Mouse (Mus musculus) cerebellum, adult (tissue): ENCODE data around the gene Cox7a2.
A peak's percentile ranks its signal among the peaks of the same experiment; 100 is the strongest.

Source experiments
- ATAC-seq: cut with Nextera tagmentation; 2 replicates; pipeline ENCODE4 v1.9.2; 2017; ENCODE audit warnings: mild to moderate bottlenecking, moderate library complexity, mixed read lengths; ENCODE audit not compliant: insufficient number of reproducible peaks, low FRiP score, low TSS enrichment

The Cox7a2 gene

GRCm38 (mm10) chr9:79759385-79760005 lies at the start of gene Cox7a2:
Gene Cox7a2, minus strand, starts transcription at chr9:79759878.
- ATAC-seq, result peak; percentile 99

GRCm38 (mm10) chr9:79809411-79809810 lies 49.7 kb upstream of the Cox7a2 start:
- ATAC-seq, result no peak

- no peak for ATAC-seq
Observed at GRCm38 (mm10) chr9:79807178-79807577, 47.5 kb upstream of the Cox7a2 start.

- no peak for ATAC-seq
Observed at GRCm38 (mm10) chr9:79806317-79807075, 46.8 kb upstream of the Cox7a2 start.

- no peak for ATAC-seq
Observed at GRCm38 (mm10) chr9:79805426-79805825, 45.7 kb upstream of the Cox7a2 start.

- no peak for ATAC-seq
Observed at GRCm38 (mm10) chr9:79796461-79797135, 36.9 kb upstream of the Cox7a2 start.

GRCm38 (mm10) chr9:79795076-79795475 lies 35.4 kb upstream of the Cox7a2 start:
- ATAC-seq, result no peak

- ATAC-seq, result peak; percentile 98
Observed at GRCm38 (mm10) chr9:79792841-79793835, 33.5 kb upstream of the Cox7a2 start, which contains the start of gene Tmem30a. Gene Tmem30a, minus strand, starts transcription at chr9:79793507.

- no peak for ATAC-seq
Observed at GRCm38 (mm10) chr9:79785794-79786085, 26.1 kb upstream of the Cox7a2 start.

GRCm38 (mm10) chr9:79784934-79785793 lies 25.5 kb upstream of the Cox7a2 start:
- ATAC-seq, result no peak

- ATAC-seq, result no peak
Observed at GRCm38 (mm10) chr9:79784439-79784838, 24.8 kb upstream of the Cox7a2 start.

- no peak for ATAC-seq
Observed at GRCm38 (mm10) chr9:79779354-79779753, 19.7 kb upstream of the Cox7a2 start.

GRCm38 (mm10) chr9:79766991-79767545 lies 7.4 kb upstream of the Cox7a2 start:
- ATAC-seq, result no peak

GRCm38 (mm10) chr9:79765329-79765728 lies 5.7 kb upstream of the Cox7a2 start:
- ATAC-seq, result no peak

- ATAC-seq, result no peak
Observed at GRCm38 (mm10) chr9:79762519-79762918, 2.8 kb upstream of the Cox7a2 start.

GRCm38 (mm10) chr9:79760076-79760475 lies 398 bp upstream of the Cox7a2 start:
- peak; percentile 37; the same call in 1 of the 2 replicates for ATAC-seq

GRCm38 (mm10) chr9:79755311-79755710 lies 4.4 kb downstream of the Cox7a2 start:
- ATAC-seq, result no peak

GRCm38 (mm10) chr9:79751846-79752245 lies 7.8 kb downstream of the Cox7a2 start:
- ATAC-seq, result no peak

GRCm38 (mm10) chr9:79750709-79751108 lies 9.0 kb downstream of the Cox7a2 start:
- ATAC-seq, result no peak
